Mouse (Mus musculus): Measurements from ENCODE around the gene Cry1. TPM values are rescaled to one million over a fixed set of nuclear protein-coding genes. Genes with fewer than 3 reads are reported as not detected.

Gene Cry1
- total RNA-seq, 2 experiments from 2014 or later: 17.2 to 21.1 TPM

GRCm38 (mm10) chr10:85165306-85165705 is 19.6 kb downstream of the Cry1 start:
- intact Hi-C loops (cut with DNase I): no loop called here

GRCm38 (mm10) chr10:85164791-85165190 is 20.1 kb downstream of the Cry1 start:
- intact Hi-C loops (cut with DNase I): no loop called here
- DNase-seq (ENCODE audit: low spot score in 2 of 2): no peak

More at GRCm38 (mm10) chr10:85165306-85165705, 19.6 kb downstream of the Cry1 start:
- no peak for DNase-seq (ENCODE audit: low spot score in 2 of 2)

- intact Hi-C loops (cut with DNase I): no loop called here
These were observed 23.0 kb downstream of the Cry1 start for GRCm38 (mm10) chr10:85161745-85162351.

GRCm38 (mm10) chr10:85159989-85160619 is 24.8 kb downstream of the Cry1 start:
- intact Hi-C loops (cut with DNase I): no loop called here
- DNase-seq (ENCODE audit: low spot score in 2 of 2): no peak

More at GRCm38 (mm10) chr10:85161745-85162351, 23.0 kb downstream of the Cry1 start:
- DNase-seq (ENCODE audit: low spot score in 2 of 2): no peak

GRCm38 (mm10) chr10:85157451-85157850 is 27.4 kb downstream of the Cry1 start:
- intact Hi-C loops (cut with DNase I): no loop called here
- no peak for DNase-seq (ENCODE audit: low spot score in 2 of 2)

- peak; percentile 33 to 61 for DNase-seq (ENCODE audit: low spot score in 2 of 2)
These were observed 30.7 kb downstream of the Cry1 start for GRCm38 (mm10) chr10:85154195-85154594.

GRCm38 (mm10) chr10:85149226-85149625 is 35.6 kb downstream of the Cry1 start:
- DNase-seq (ENCODE audit: low spot score in 2 of 2): no peak
- intact Hi-C loops (cut with DNase I): no loop called here

More at GRCm38 (mm10) chr10:85154195-85154594, 30.7 kb downstream of the Cry1 start:
- intact Hi-C loops (cut with DNase I): no loop called here

- intact Hi-C loops (cut with DNase I): no loop called here
- DNase-seq (ENCODE audit: low spot score in 2 of 2): no peak
These were observed 38.6 kb downstream of the Cry1 start for GRCm38 (mm10) chr10:85146282-85146681.

GRCm38 (mm10) chr10:85141465-85141864 is 43.4 kb downstream of the Cry1 start:
- DNase-seq (ENCODE audit: low spot score in 2 of 2): no peak
- intact Hi-C loops (cut with DNase I): no loop called here

GRCm38 (mm10) chr10:85136573-85136972 is 48.3 kb downstream of the Cry1 start:
- intact Hi-C loops (cut with DNase I): no loop called here

GRCm38 (mm10) chr10:85128453-85128852 is 56.4 kb downstream of the Cry1 start:
- intact Hi-C loops (cut with DNase I): no loop called here
- no peak for DNase-seq (ENCODE audit: low spot score in 2 of 2)

More at GRCm38 (mm10) chr10:85136573-85136972, 48.3 kb downstream of the Cry1 start:
- DNase-seq (ENCODE audit: low spot score in 2 of 2): no peak

GRCm38 (mm10) chr10:85127395-85128287 is 57.2 kb downstream of the Cry1 start, which contains the start of gene Mterf2:
TSS of gene Mterf2 (minus strand) at chr10:85128027.
- intact Hi-C loops (cut with DNase I): no loop called here
- peak; percentile 92 to 94 for DNase-seq (ENCODE audit: low spot score in 2 of 2)

- DNase-seq (ENCODE audit: low spot score in 2 of 2): no peak
- intact Hi-C loops (cut with DNase I): no loop called here
These were observed 59.7 kb downstream of the Cry1 start for GRCm38 (mm10) chr10:85125184-85125583.

- DNase-seq (ENCODE audit: low spot score in 2 of 2): no peak
- intact Hi-C loops (cut with DNase I): no loop called here
These were observed 70.5 kb downstream of the Cry1 start for GRCm38 (mm10) chr10:85114409-85114808.

GRCm38 (mm10) chr10:85103085-85103885 is 81.6 kb downstream of the Cry1 start:
- DNase-seq (ENCODE audit: low spot score in 2 of 2): peak; percentile 28 to 50
- intact Hi-C loops (cut with DNase I): loop anchor here (5.0 to 10.0 kb wide), 2 partner anchors 186 to 458 kb away; partner anchors contain the start of gene Ric8b

GRCm38 (mm10) chr10:85102247-85103084 is 82.4 kb downstream of the Cry1 start, which contains the start of the genes Fhl4 and Tmem263:
TSS of gene Fhl4 (minus strand) at chr10:85102495.
TSS of gene Tmem263 (plus strand) at chr10:85102627.
- peak; percentile 74 to 76 for DNase-seq (ENCODE audit: low spot score in 2 of 2)
- intact Hi-C loops (cut with DNase I): loop anchor here (5.0 to 10.0 kb wide), 2 partner anchors 185 to 458 kb away; partner anchors contain the start of gene Ric8b

- intact Hi-C loops (cut with DNase I): loop anchor here (5.0 to 10.0 kb wide), 2 partner anchors 185 to 457 kb away; partner anchors contain the start of gene Ric8b
- no peak for DNase-seq (ENCODE audit: low spot score in 2 of 2)
These were observed 83.0 kb downstream of the Cry1 start for GRCm38 (mm10) chr10:85101841-85102240.
